Mouse (Mus musculus) kidney, postnatal 0 days (tissue): Measurements from ENCODE around the gene Nutm2. TPM values are rescaled to one million over a fixed set of nuclear protein-coding genes. Genes with fewer than 3 reads are reported as not detected.
"Not testable (repeated sequence)": the region's sequence is repeated elsewhere in the genome, so short reads cannot be mapped to it uniquely, and the experiment has no call there.

Source experiments
- ATAC-seq: fragments of 200-750 bp; cut with Nextera tagmentation; replicated peaks from 2 replicates; pipeline ENCODE4 v1.8.0; 2017; ENCODE audit warnings: low read depth, moderate number of reproducible peaks, moderate TSS enrichment, moderate library complexity; ENCODE audit not compliant: low FRiP score
- DNase-seq: peaks from one replicate; pipeline ENCODE4 v3.0.0-alpha.2; 2016; ENCODE audit warnings: low spot score
- H3K27ac ChIP-seq: fragments of 300-500 bp; sonication (generic); 2 replicates; pipeline ENCODE4 v1.5.1; 2014; ENCODE audit warnings: mild to moderate bottlenecking
- H3K27me3 ChIP-seq: fragments of 300-500 bp; sonication (generic); 2 replicates; pipeline ENCODE4 v1.6.1; 2014; ENCODE audit warnings: low read length, mixed read lengths; ENCODE audit not compliant: insufficient read depth
- H3K36me3 ChIP-seq: fragments of 300-500 bp; sonication (generic); 2 replicates; pipeline ENCODE4 v1.6.1; 2014; ENCODE audit warnings: low read length, mixed read lengths; ENCODE audit not compliant: insufficient read depth
- H3K4me1 ChIP-seq: fragments of 300-500 bp; sonication (generic); replicated peaks from 2 replicates; pipeline ENCODE4 v1.6.1; 2014; ENCODE audit warnings: antibody characterized with exemption, low read length, mixed read lengths; ENCODE audit not compliant: insufficient read depth
- H3K4me2 ChIP-seq: fragments of 300-500 bp; sonication (generic); 2 replicates; pipeline ENCODE4 v1.6.1; 2014; ENCODE audit warnings: mild to moderate bottlenecking, low read length, moderate library complexity, mixed read lengths
- H3K4me3 ChIP-seq: fragments of 300-500 bp; sonication (generic); replicated peaks from 2 replicates; pipeline ENCODE4 v1.5.1; 2014; ENCODE audit warnings: low read depth, low read length
- H3K9ac ChIP-seq: fragments of 300-500 bp; sonication (generic); 2 replicates; pipeline ENCODE4 v1.6.1; 2014; ENCODE audit warnings: low read depth, low read length
- H3K9me3 ChIP-seq: fragments of 300-500 bp; sonication (generic); replicated peaks from 2 replicates; pipeline ENCODE4 v1.6.1; 2016; ENCODE audit warnings: low read length, inconsistent platforms, mixed read lengths
- CTCF ChIP-seq: IDR thresholded peaks from 2 replicates; pipeline ENCODE4 v1.5.1; 2016; ENCODE audit warnings: antibody characterized with exemption, low read depth, mild to moderate bottlenecking, moderate library complexity
- WGBS: fragments of 180-500 bp; shearing (Covaris S2); extraction: QIAGEN DNeasy Blood & Tissue Kit; methylation state at CpG from one replicate; pipeline ENCODE4 v1.1.7; 2014; 5-methylcytosine and 5-hydroxymethylcytosine counted together
- polyA plus RNA-seq: library from polyadenylated mRNA; unstranded; fragments of >200 nt; fragmentation: Nextera tagmentation; extraction: Ambion mirVana; gene quantifications from 2 replicates; pipeline ENCODE4 v1.2.1, GENCODE M21; 2015

Gene Nutm2
- polyA plus RNA-seq, 1 experiment from 2014 or later, result not detected

DNA sequence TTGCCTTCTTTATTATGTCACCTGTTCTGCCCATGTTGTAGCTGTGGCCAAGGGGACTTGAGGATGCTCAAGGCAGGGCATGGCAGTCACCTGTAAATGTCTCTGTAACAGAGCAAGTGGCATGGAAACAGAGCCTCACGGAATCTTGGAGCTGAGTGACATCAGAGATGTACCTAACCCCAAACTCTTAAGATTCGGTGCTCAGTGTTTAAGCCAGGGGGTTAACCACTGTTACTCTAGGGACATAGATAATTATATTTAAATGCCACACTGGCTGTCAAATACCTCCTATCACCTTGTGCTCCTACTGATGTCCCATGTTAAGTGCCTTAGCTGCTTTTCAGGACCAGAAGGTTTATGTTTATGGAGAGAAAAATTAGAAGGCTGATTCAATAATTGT lies 23.3 kb upstream of the Nutm2 start, which contains the start of gene Gm47429:
TSS of gene Gm47429 (minus strand) at position 101 of the 400 bp plus-strand sequence.
- ATAC-seq (no peak), DNase-seq (no peak)
- TF ChIP-seq CTCF, result no peak
- Histone ChIP-seq H3K9me3 (no peaks in the 10 kb centered on the region), H3K27ac (no peak within 1 kb of the TSS), H3K9ac (no peak within 1 kb of the TSS), H3K36me3 (no peaks in the 10 kb centered on the region), H3K4me2 (no peak within 1 kb of the TSS), H3K4me1 (no peaks in the 10 kb centered on the region), H3K4me3 (no peak within 1 kb of the TSS), H3K27me3 (no peaks in the 10 kb centered on the region)
- 87% methylated on average over 2 of the region's 2 CpGs for WGBS

DNA sequence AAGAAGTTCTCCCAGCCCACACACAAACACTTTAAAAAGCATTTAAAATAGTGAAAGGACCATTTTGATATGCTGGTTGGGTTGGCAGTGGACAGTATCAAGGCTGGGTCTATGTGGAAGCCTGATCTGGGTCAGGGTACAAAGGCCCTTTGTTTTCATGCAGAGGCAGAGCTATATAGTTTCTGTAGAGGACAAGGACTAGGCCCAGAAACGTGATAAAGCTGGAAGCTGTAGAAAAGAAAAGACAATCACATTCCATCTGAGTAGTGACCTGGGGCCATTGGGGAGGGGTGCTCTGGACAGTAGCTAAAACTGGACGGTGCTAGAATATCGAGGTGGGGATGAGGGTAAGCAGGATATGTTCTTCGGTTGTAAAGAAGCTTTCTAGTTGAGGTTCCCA lies 21.8 kb upstream of the Nutm2 start:
- Histone ChIP-seq H3K9me3 (no peaks in the 10 kb centered on the region), H3K4me2 (no peak overlapping the region), H3K27ac (no peak overlapping the region), H3K27me3 (no peaks in the 10 kb centered on the region), H3K36me3 (no peaks in the 10 kb centered on the region), H3K9ac (no peak overlapping the region), H3K4me1 (no peaks in the 10 kb centered on the region), H3K4me3 (no peak overlapping the region)
- TF ChIP-seq CTCF, result no peak
- ATAC-seq (no peak), DNase-seq (no peak)
- 65% methylated on average over 4 of the region's 4 CpGs for WGBS

GRCm38 (mm10) chr13:50452266-50452665 lies 14.8 kb upstream of the Nutm2 start:
- H3K4me1 ChIP-seq, H3K27ac ChIP-seq, H3K4me2 ChIP-seq, H3K4me3 ChIP-seq, H3K9ac ChIP-seq, H3K27me3 ChIP-seq, ATAC-seq, DNase-seq, H3K36me3 ChIP-seq, H3K9me3 ChIP-seq: not testable (repeated sequence)
- WGBS, result 63% methylated on average over 9 of the region's 9 CpGs

DNA sequence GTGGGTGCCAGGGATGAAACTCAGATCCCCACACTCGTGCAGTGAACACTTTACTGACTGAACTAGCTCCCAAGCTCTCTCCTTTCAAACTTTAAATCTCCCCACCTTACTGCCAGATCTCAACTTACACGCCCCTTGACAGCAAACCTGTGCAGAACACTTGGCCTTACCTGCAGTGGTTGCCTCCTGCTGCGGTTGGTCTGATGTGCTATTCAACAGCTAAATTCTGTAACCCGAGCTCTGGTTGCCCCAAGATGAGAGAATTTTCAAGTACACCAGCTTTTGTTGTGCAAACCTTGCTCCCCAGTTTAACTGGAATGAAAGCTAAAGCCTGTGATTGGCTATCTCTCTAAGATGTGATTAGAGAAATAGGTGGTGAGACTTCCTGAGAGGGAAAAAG lies 13.7 kb upstream of the Nutm2 start:
- Histone ChIP-seq H3K9me3 (no peaks in the 10 kb centered on the region), H3K36me3 (no peaks in the 10 kb centered on the region), H3K27ac (no peak overlapping the region), H3K4me3 (no peak overlapping the region), H3K27me3 (no peaks in the 10 kb centered on the region), H3K4me2 (no peak overlapping the region), H3K9ac (no peak overlapping the region), H3K4me1 (no peaks in the 10 kb centered on the region)
- DNase-seq (no peak), ATAC-seq (no peak)
- WGBS, result 21% methylated on average over 4 of the region's 4 CpGs
- no peak for TF ChIP-seq CTCF

- not testable (repeated sequence) for H3K4me3 ChIP-seq, H3K9ac ChIP-seq, H3K4me2 ChIP-seq, ATAC-seq, H3K36me3 ChIP-seq, H3K9me3 ChIP-seq, H3K4me1 ChIP-seq, DNase-seq, H3K27ac ChIP-seq, H3K27me3 ChIP-seq
- 64% methylated on average over 2 of the region's 2 CpGs for WGBS
These were observed 6.7 kb upstream of the Nutm2 start for GRCm38 (mm10) chr13:50460433-50460832.

DNA sequence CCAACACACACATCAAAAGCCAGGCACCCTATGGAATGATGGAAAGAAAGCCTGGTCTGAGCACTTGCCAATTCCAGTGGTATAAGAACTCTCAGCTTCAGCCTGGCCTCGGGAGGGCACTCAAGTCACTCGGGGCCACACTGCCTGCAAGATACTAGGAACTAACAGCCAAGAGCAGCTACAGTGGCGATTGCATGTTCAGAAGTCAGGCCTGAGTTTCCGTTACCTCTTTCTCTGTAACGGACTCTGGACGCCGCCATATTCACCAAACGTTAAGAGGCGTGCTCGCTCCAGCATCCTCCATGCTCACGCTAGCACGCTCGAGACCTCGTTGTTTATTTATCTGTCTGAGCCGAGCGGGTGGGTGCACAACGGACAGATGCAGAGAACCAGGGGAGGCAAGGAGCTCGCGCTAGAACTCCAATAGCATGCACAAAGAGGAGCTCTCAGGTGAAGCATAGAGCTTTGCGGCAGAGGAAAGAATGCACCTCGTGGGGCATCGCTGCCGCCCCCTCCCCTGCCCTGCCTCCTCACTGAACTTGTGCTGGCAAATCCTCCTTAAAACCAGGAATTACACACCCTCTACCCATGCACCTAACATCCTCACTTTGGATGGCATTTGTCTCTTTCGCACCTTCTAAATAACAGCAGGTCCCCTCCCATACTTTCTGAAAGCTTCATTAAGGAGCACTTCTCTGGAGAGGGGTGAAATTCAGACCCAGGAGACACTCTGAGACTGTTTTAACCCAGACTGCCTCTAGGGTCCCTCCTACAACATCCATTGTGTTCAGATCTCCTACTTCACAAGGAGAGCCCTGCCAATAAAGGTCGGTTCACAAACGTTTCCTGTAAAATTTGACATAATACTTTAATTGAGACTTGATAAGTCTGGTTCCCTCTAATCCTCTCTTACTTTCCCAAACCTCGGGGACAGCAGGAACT lies 2.2 kb upstream of the Nutm2 start:
- DNase-seq (no peak), ATAC-seq (no peak)
- H3K4me2 ChIP-seq, result peak overlapping the region; percentile 46
- WGBS, result 35% methylated on average over 27 of the region's 27 CpGs
- no peak for TF ChIP-seq CTCF
- H3K27me3 ChIP-seq, result no peaks in the 10 kb centered on the region
- H3K4me3 ChIP-seq, result no peak overlapping the region
- no peak overlapping the region for H3K9ac ChIP-seq
- no peaks in the 10 kb centered on the region for H3K4me1 ChIP-seq
- no peak overlapping the region for H3K27ac ChIP-seq
- H3K9me3 ChIP-seq, result no peaks in the 10 kb centered on the region
- H3K36me3 ChIP-seq, result no peaks in the 10 kb centered on the region

DNA sequence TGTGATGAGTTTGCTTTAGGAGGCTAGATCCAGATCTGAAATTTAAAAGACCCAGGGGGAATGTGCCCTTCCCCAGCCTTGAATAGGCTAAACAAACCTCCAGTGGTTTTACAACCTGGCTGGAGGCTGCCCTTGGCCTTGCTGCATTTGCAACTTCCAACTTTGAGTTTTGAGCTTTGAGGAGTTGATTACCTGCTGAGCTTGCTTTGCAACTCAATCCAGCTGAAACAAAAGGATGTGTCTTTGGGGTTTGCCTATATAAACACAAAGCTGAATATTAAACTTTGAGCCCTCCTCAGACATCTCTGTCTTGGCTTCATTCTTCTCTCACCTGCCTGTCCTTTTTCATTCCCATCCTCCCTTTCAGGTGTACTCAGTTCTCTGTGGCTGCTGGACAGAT lies 21.4 kb downstream of the Nutm2 start:
- H3K9me3 ChIP-seq, H3K4me3 ChIP-seq, DNase-seq, H3K27me3 ChIP-seq, H3K4me2 ChIP-seq, ATAC-seq, H3K9ac ChIP-seq, H3K4me1 ChIP-seq, H3K36me3 ChIP-seq, H3K27ac ChIP-seq: not testable (repeated sequence)

GRCm38 (mm10) chr13:50510470-50511343 lies 43.6 kb downstream of the Nutm2 start:
- ATAC-seq, result not testable (repeated sequence)
- 79% methylated on average over 9 of the region's 9 CpGs for WGBS

More at GRCm38 (mm10) chr13:50510470-50511343, 43.6 kb downstream of the Nutm2 start:
- H3K27ac ChIP-seq, H3K9me3 ChIP-seq, DNase-seq, H3K4me2 ChIP-seq, H3K36me3 ChIP-seq, H3K4me1 ChIP-seq, H3K27me3 ChIP-seq, H3K9ac ChIP-seq, H3K4me3 ChIP-seq: not testable (repeated sequence)
